Mouse (Mus musculus): ENCODE results near the gene Eif4g3.

DNA sequence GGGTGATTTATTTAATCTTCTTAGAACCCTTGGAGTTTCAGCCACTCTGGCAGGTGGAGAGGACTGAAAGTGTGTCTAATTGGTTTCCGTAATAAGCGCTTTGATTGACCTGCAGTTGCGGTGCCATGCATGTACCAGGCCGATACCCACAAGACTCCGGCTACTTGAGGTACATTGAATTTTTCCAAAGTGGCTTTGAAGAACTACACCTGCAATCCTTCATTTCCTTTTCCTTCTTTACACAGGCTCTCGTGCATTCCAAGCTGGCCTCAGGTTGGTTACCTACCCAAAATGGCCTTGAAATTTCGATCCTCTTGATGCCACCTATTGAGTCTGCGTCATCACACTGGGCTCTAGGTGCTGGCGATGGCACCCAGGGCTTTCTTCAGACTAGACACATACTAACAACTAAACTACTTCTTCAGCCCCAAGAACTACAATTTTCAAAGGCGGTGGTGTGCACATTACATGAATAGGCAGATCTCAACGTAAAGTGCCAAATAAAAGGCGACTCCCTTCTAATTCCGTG is 222.9 kb downstream of the Eif4g3 start:
- TF ChIP-seq GATA1 (IDR thresholded peaks at IDR 0.05; ENCODE audit: borderline replicate concordance, low read length): no peak
- TF ChIP-seq FLI1 (IDR thresholded peaks at IDR 0.05; ENCODE audit: low read length): no peak
